Mouse (Mus musculus) Muller cell, postnatal 12 days (primary cell): Measurements from ENCODE around the gene Plet1.
A peak's percentile ranks its signal among the peaks of the same experiment; 100 is the strongest.

Experiments used
- DNase-seq: peaks from one replicate; pipeline ENCODE4 v3.0.0-alpha.2; 2015; ENCODE audit errors: inconsistent ontology term

Gene Plet1

GRCm38 (mm10) chr9:50494311-50494710 is at the start of gene Plet1:
Gene Plet1 (plus strand): TSS chr9:50494525.
- DNase-seq = no peak

DNA sequence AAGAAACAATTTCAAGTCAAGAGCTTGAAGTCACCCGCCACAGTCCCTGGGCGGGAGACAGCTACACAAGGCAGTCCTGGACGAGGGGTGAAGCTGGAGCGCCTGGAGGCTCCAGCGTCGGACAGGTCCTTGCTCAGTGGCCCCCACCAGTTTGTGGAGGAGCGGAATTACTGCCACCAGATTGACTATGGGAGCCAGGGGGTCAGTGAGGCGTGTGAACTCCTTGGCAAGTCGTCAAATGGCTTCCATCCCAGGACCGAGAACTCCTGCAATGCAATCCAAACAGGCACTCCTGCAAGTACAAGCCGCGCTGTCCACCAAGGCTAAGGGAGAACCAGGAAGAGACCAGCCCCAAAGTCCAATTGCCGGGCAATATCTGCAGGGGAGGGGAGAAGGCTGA is 45.3 kb upstream of the Plet1 start:
- peak; percentile 93 for DNase-seq

DNA sequence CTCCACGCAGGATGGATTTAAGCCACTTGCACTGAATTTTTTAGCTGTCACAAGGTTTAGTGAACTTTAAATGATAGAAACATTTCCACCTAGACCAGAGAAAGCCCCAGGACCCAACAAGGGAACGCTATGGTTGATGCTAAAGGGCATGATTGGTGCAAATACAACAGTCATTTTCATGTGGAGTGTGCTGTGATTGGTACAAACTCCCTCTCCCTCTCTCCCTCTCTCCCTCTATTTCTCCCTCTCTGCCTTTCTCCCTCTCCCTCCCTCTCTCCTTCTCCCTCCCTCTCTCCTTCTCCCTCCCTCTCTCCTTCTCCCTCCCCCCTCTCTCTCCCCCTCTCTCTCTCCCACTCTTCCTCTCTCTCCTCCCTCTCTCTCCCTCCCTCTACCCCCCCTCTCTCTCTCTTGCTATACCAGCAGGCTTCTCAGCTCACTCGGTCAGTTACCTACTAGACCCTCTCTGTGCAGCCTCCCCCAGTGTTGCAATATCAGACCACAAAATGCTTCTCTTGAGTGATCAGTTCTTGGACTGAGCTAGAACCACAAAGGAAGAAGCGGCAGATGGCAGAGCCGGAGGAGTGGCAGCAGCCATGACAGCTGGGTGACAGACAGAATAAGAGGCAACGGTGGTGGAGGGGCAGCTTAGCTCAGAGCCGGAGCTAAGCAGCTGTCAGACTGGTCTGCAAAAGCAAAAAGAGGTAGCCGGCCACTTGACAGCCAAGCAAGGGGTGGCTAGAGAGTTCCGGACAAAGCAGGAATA is 42.7 kb upstream of the Plet1 start:
- DNase-seq = peak; percentile 19

DNA sequence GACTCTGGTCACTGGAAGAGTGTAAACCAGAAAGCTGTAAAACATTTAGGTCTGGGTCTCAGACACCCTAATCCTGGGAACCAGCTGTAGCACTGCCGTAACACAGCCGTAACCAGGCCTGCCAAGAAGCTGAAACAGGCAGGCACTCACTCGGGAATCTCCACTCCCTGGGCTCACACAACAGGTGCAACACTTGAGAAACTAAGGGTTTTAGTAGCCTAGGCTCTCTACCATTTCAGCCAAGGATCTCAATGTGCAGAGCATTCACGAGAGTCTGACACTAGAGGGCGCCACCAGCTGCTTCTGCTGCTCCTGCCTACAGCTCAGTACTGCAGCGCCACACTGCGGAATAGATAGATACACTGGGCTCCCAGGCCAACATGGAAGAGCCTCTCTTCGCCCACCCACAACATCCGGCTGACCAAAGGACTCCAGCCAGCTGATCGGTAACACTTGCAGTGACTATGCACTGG is 42.0 kb upstream of the Plet1 start:
- peak; percentile 58 for DNase-seq

DNA sequence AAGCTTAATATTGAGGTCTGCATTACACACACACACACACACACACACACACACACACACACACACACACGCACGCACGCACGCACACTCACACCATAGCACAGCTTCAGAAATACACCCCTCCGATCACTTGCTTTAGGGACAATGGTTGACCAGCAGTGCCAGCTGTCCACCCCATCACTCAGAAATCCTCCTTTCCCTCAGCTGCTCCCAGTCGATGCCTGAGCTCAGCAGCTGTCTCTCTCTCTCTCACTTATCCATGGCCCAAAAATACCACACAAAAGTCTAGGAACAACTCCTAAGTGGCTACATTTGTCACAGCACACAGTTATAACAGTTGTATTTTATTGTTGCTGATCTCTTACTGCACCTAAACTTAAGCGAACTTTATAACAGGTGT is 36.7 kb upstream of the Plet1 start:
- no peak for DNase-seq

DNA sequence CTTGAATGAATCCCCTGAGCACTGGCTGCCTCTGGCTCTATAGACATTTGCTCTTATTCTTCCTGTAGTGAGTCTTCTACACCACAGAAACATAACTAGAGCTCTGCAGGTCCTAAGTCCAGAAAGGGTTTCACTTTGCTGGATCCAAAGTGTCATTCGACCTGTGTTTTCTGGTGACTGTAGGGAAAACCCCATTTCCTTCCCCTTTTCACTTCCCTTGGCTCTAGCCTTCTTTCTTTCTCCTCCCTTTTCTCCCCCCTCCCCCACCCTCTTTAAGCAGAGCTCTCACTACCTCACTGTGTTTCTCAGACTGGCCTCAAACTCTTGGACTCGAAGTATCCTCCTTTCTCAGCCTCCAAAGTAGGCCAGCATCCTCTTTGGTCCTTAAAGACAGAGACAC is 34.8 kb upstream of the Plet1 start:
- no peak for DNase-seq

DNA sequence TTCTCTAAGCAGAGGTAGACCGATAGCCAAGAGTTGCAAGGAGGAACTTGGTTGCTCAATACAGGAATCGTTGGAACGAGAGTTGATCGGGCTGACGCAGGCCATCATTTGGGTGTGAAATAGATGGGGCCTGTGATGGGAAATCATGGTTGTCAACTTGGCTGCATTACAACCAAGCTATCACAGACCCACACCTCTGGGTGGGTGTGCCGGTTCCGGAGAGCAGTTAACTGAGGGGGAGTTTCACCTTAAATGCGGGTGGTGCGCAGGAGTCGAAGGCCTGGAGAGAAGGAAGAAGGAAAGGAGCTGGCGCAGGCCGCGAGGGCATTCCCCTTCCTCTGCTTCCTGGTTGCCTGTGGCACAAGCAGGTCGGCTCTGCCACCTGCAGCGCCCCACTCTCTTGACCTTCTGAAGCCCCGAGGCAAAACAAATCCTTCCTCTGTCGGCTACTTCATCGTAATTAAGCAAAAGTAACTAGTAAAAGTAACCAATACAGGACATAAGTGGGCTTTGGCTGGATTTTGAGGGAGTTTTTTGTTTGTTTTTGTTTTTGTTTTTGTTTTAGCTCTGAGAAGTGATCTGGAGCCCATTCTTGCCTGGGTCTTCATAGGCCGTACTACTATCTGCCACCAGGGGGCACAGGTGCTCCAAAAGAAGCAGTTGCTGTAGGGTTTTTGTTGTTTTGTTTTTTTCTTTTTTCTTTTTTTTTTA is 31.7 kb upstream of the Plet1 start:
- peak; percentile 66 for DNase-seq

DNA sequence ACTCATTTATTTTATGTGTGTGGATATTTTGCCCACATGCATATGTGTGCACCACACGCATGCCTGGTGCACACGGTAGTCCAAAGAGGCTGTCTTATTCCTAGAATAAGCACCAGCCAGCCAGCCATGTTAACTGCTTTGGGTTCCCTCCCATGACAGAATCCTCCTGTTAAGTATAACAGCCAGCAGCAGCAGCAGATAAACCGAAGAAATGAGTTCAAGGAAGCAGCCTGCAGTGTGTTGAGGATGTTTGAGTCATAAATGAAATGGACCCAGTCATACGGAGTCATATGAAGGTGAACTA is 31.2 kb upstream of the Plet1 start:
- no peak for DNase-seq

- DNase-seq = no peak
Measured at GRCm38 (mm10) chr9:50470377-50471100, 23.8 kb upstream of the Plet1 start.

DNA sequence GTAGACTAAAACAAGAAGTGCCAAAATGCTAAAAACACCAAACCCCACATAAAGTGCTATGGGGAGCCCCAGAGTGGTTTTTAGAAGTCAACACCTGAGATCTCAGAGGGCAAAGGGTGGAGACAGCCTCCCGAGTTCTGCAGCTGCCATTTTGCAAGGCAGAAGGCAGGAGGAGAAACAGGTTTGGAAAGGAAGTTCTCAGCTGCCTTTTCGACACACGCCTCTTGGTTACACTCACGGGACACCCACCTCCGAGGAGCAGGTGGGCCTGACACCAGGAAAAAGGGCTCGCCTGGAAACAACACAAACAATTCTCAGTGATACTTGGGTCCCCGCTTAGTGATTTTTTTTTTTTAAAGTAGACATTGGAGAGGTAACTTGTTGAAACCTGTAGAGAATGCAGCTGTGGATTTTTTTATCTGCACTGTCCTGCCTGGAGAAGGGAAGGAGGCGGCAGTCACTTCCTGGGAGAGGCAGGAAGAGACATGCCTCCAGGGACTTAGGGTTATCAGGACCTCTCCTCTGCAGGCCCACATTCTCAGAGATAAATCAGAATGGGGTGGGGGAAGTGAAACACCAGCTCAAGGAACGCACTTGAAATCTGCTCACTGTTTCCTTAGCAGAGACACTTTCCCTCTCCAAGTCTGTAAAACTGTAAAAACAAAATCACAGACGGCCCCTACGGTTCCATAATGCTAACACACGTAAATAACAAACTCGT is 23.0 kb upstream of the Plet1 start:
- DNase-seq = no peak

- no peak for DNase-seq
Measured at GRCm38 (mm10) chr9:50475318-50475717, 19.0 kb upstream of the Plet1 start.

DNA sequence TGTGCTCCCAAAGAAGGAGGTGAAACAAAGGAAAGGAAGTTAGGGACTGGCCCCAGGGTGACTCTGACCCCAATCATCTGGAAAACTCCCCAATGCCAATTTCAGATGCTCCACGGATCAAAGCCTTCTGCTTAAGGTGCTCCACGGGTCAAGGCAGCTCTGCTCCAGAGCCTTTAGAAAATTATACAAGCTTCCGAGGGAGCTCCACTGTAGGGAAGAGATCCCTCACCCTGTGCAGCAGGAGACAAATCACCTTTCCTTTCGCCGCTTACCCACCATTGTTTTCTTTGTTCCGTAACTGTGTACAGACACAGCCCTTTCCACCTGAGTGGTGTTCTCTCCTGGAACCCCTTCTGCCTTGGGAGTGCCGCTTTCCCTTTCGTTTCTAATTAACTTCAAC is 18.6 kb upstream of the Plet1 start:
- DNase-seq = no peak

- peak; percentile 65 for DNase-seq
Measured at GRCm38 (mm10) chr9:50476651-50477050, 17.7 kb upstream of the Plet1 start.

DNA sequence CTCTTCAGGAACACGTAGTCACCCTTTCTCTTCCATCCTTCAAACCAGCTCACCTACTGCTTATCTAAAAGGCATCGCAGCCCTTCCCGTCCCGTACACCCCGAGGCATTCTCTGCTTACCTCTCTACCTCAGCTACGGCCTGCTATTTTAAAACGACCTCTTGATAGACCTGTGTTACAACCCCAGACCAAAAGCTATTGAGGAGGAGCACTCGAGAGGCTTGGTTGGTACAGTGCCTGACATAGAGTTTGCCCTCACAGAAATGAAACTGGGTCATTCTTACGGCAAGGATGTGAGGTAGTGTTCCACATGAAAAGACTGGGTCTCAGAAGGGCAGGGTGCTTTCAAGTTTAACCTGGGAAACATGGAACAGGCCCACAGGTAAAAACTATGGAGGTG is 17.1 kb upstream of the Plet1 start:
- no peak for DNase-seq

- peak; percentile 42 for DNase-seq
Measured at GRCm38 (mm10) chr9:50478826-50479225, 15.5 kb upstream of the Plet1 start.

DNA sequence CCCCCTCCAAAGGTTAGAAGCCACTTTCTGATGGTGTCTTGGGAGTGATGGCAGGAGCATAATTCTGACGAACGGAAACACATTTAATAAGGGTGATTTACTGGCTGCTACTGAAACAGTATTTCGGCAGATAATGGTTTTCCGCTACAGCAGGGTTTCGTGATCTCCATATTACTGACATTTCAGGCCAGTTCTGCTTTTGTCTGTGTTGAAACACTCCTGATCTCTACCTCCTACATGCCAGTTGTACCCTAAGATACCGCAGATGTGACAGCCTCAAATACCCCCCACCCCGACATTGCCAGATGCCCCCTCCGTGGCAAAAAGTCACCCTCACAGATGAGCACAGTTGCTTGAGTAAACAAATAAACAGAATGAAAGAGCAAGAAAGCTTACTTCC is 14.8 kb upstream of the Plet1 start:
- DNase-seq = no peak

GRCm38 (mm10) chr9:50482743-50483142 is 11.6 kb upstream of the Plet1 start:
- DNase-seq = no peak

- no peak for DNase-seq
Measured at GRCm38 (mm10) chr9:50485521-50485920, 8.8 kb upstream of the Plet1 start.

DNA sequence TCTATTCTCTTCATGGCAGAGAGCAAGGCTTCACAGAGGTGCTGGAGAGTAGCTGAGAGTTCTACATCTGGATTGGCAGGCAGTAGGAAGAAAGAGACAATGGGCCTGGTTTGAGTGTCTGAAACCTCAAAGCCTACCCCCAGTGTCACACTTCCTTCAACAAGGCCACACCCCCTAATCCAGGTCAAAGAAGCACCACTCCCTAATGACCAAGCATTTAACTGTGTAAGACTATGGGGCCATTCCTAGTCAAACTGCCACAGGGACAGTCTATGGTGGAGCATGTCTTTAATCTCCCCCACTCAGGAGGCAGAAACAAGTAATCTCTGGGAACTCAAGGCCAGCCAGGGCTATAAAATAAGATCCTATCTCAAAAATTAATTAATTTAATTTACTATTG is 3.5 kb upstream of the Plet1 start:
- no peak for DNase-seq

GRCm38 (mm10) chr9:50491531-50492045 is 2.7 kb upstream of the Plet1 start:
- DNase-seq = no peak

GRCm38 (mm10) chr9:50493777-50494176 is 548 bp upstream of the Plet1 start:
- no peak for DNase-seq
